Mouse (Mus musculus) heart, embryonic 14.5 days (tissue): Measurements from ENCODE around the gene Kcnmb4. TPM values are rescaled to one million over a fixed set of nuclear protein-coding genes. Genes with fewer than 3 reads are reported as not detected.

Experiments
- polyA plus RNA-seq: library from polyadenylated mRNA; unstranded; fragments of >200 nt; fragmentation: Nextera tagmentation; extraction: Ambion mirVana; gene quantifications from 2 replicates; pipeline ENCODE4 v1.2.1, GENCODE M21; 2014

Kcnmb4 gene
- polyA plus RNA-seq, 1 experiment from 2014 or later, result 5.9 TPM

Other genes starting within 250 kb of the Kcnmb4 start
- 8.3 and 9.7 TPM in 2 replicates for gene Ptprb, start 198.4 kb downstream of the Kcnmb4 start, polyA plus RNA-seq
- gene Cnot2, start 107.6 kb upstream of the Kcnmb4 start, polyA plus RNA-seq, result 75.8 and 78.2 TPM in 2 replicates